ENCODE assay signal across 25 mouse cellular contexts in the genomic region with DNA sequence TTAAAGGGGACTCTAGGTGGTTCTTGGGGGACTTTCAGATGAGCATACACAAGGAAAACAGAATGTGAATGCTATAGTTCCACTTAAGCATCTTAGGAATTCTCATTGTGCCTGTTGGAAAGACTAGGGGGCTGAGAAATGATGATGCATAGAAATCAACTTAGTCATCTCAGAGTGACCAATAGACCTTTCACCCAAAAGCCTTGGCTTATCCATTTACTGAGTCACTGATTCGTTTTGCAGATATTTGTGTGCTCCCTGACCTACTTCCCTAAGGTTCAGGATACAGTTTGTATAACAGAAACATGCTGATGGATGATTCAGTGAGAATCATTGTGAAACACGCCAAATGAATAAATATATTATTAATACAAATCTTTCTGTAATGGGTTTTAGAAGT. TPM values are rescaled to one million over a fixed set of nuclear protein-coding genes. Genes with fewer than 3 reads are reported as not detected.
DNase-seq lines count a peak whose midpoint lies in the region; ATAC-seq and TF ChIP-seq lines count a peak whose summit lies in the region.
"Had no signal": no experiment of that assay in that cellular context is flagged by ENCODE, and none has a peak within 500 bp of the region (broad histone marks: within the 10 kb centered on the region; RNA-seq: fewer than 3 reads in every experiment).

No protein-coding gene starts in this region.

- 31% methylated on average over 2 of the region's 2 CpGs for WGBS in liver, adult 2 months
- WGBS in liver, postnatal 0 days (ENCODE audit: insufficient replicate concordance) = 37% methylated on average over 2 of the region's 2 CpGs

- 0 out of 2 replicates have a peak, but pooled peaks cover 2% of the 10 kb centered on the region for H3K9me3 ChIP-seq in liver, postnatal 0 days (ENCODE audit: low read length)
- H3K9me3 ChIP-seq: G1E had no signal

- no peaks in the 10 kb centered on the region for H3K79me2 ChIP-seq in liver, adult 2 months (ENCODE audit: control insufficient read depth, insufficient read depth, low read length)

- no peak overlapping the region for H3K27ac ChIP-seq in liver, adult 2 months (replicated peaks; ENCODE audit: insufficient read depth, low read depth, low read length)
- H3K27ac ChIP-seq in liver, postnatal 0 days (ENCODE audit: low read depth) = no peak overlapping the region
- no peak overlapping the region for H3K27ac ChIP-seq in layer of hippocampus, adult 2 months
- H3K27ac ChIP-seq: embryonic facial prominence, embryonic 10.5 days; embryonic facial prominence, embryonic 12.5 days; forebrain, embryonic 13.5 days; forebrain, embryonic 15.5 days had no signal

- DNase-seq in liver, adult 2 months (ENCODE audit: extremely low read depth, low read depth, low spot score) = peak; percentile 20
- no peak for DNase-seq in liver, postnatal 0 days
- peak; percentile 67 for DNase-seq in Muller cell, postnatal 12 days (ENCODE audit: inconsistent ontology term)
- no peak for DNase-seq in layer of hippocampus, adult 2 months (ENCODE audit: low spot score in 2 of 2)
- no peak for DNase-seq in natural killer cell, adult 2 months (ENCODE audit: low spot score in 2 of 2)
- DNase-seq: adrenal gland, postnatal 10 days; B cell, adult 2 months; cerebellum, adult 11-12 months; cerebellum, adult 2 months; cerebellum, adult 9-10 months; cerebellum, postnatal 10 days; cerebellum, postnatal 25 days; forebrain, postnatal 0 days had no signal

- no peak for ATAC-seq in liver, postnatal 0 days
- ATAC-seq: CD4-positive, CD25-positive, alpha-beta regulatory T cell, adult 4 months; forebrain, embryonic 13.5 days; forebrain, embryonic 15.5 days; forebrain, postnatal 0 days had no signal

- no peak for TF ChIP-seq EP300 in liver, postnatal 0 days (IDR thresholded peaks at IDR 0.05; ENCODE audit: low read depth)

- TF ChIP-seq CTCF in liver, adult 2 months (IDR thresholded peaks at IDR 0.05; ENCODE audit: low read depth, low read length) = no peak
- no peak for TF ChIP-seq CTCF in liver, postnatal 0 days (IDR thresholded peaks at IDR 0.05; ENCODE audit: low read depth)
- no peak for TF ChIP-seq CTCF in layer of hippocampus, adult 2 months (conservative IDR thresholded peaks at IDR 0.05)

- no peaks in the 10 kb centered on the region for H3K36me3 ChIP-seq in liver, adult 2 months (ENCODE audit: control insufficient read depth, insufficient read depth, low read length)
- no peaks in the 10 kb centered on the region for H3K36me3 ChIP-seq in liver, postnatal 0 days (replicated peaks; ENCODE audit: insufficient read depth, low read length)
- H3K36me3 ChIP-seq: embryonic facial prominence, embryonic 10.5 days; embryonic facial prominence, embryonic 12.5 days; forebrain, embryonic 15.5 days; G1E had no signal

- H3K27me3 ChIP-seq in liver, adult 2 months (ENCODE audit: control insufficient read depth, insufficient read depth, low read length) = no peaks in the 10 kb centered on the region
- no peaks in the 10 kb centered on the region for H3K27me3 ChIP-seq in liver, postnatal 0 days (ENCODE audit: insufficient read depth, low read length)
- H3K27me3 ChIP-seq: embryonic facial prominence, embryonic 12.5 days; forebrain, embryonic 13.5 days; forebrain, embryonic 15.5 days had no signal

- H3K4me3 ChIP-seq in liver, adult 2 months (ENCODE audit: insufficient read depth, low read depth, low read length) = no peak overlapping the region
- H3K4me3 ChIP-seq in liver, postnatal 0 days (ENCODE audit: low read depth, low read length) = no peak overlapping the region
- H3K4me3 ChIP-seq in layer of hippocampus, adult 2 months = no peak overlapping the region
- H3K4me3 ChIP-seq: embryonic facial prominence, embryonic 10.5 days; embryonic facial prominence, embryonic 12.5 days; forebrain, embryonic 13.5 days; forebrain, embryonic 15.5 days had no signal

- TF ChIP-seq POLR2A in liver, adult 2 months (IDR thresholded peaks at IDR 0.05; ENCODE audit: extremely low read depth, insufficient read depth, low read length) = no peak

- no peaks in the 10 kb centered on the region for H3K4me1 ChIP-seq in liver, adult 2 months (ENCODE audit: control insufficient read depth, insufficient read depth, low read length)
- no peaks in the 10 kb centered on the region for H3K4me1 ChIP-seq in liver, postnatal 0 days (ENCODE audit: insufficient read depth)
- H3K4me1 ChIP-seq: embryonic facial prominence, embryonic 10.5 days; embryonic facial prominence, embryonic 12.5 days; forebrain, embryonic 13.5 days; forebrain, embryonic 15.5 days had no signal

- H3K4me2 ChIP-seq in liver, postnatal 0 days (ENCODE audit: low read depth, low read length) = no peak overlapping the region
- H3K4me2 ChIP-seq: embryonic facial prominence, embryonic 12.5 days; forebrain, embryonic 13.5 days; forebrain, embryonic 15.5 days had no signal

- no peak overlapping the region for H3K9ac ChIP-seq in liver, adult 2 months (ENCODE audit: low read depth, low read length)
- no peak overlapping the region for H3K9ac ChIP-seq in liver, postnatal 0 days (replicated peaks)
- H3K9ac ChIP-seq: embryonic facial prominence, embryonic 12.5 days; forebrain, embryonic 13.5 days; forebrain, embryonic 15.5 days; forebrain, postnatal 0 days had no signal

RNA-seq across cellular contexts. Expression of gene Gm7257, which starts 28.7 kb away (rescaled TPM):
- total RNA-seq in liver, adult 2 months (2014; rRNA removed) = not detected in 2 replicates
- not detected in 2 replicates for polyA plus RNA-seq in liver, adult 2 months (2012; rRNA removed)
- not detected in 2 replicates for polyA plus RNA-seq in liver, postnatal 0 days (2015; fragmentation: Nextera tagmentation; extraction: Ambion mirVana)
- total RNA-seq in layer of hippocampus, adult 2 months (2021) = not detected
- total RNA-seq: adrenal gland, adult 18-20 months; adrenal gland, postnatal 10 days; adrenal gland, postnatal 36 days; CH12.LX; forebrain, postnatal 0 days; G1E had no signal
- polyA plus RNA-seq: CD4-positive, CD25-positive, alpha-beta regulatory T cell, adult 4 months; cerebellum, adult 2 months; cortical plate, adult 2 months; embryonic facial prominence, embryonic 10.5 days; embryonic facial prominence, embryonic 12.5 days; embryonic facial prominence, embryonic 14.5 days; forebrain, embryonic 11.5 days; forebrain, embryonic 13.5 days; forebrain, embryonic 15.5 days; forebrain, postnatal 0 days; G1E had no signal

Comparison
In these comparisons a context has a peak if more than half of its experiments do, and no peak if none do; other contexts are left out.
1. DNase-seq: peak in liver, adult 2 months (single experiment) and Muller cell, postnatal 12 days (single experiment); none in liver, postnatal 0 days (single experiment), layer of hippocampus, adult 2 months (0 of 2) and natural killer cell, adult 2 months (0 of 2).